Mouse (Mus musculus): ENCODE measurements around the gene Grk6.

- TF ChIP-seq CTCF (IDR thresholded peaks at IDR 0.05; ENCODE audit: borderline replicate concordance, insufficient read depth, low read length) = no peak
- TF ChIP-seq POLR2A (IDR thresholded peaks at IDR 0.05; ENCODE audit: low read depth, low read length) = no peak
Observed at GRCm38 (mm10) chr13:55476256-55476655, 31.4 kb downstream of the Grk6 start.

Measured in embryonic fibroblast, embryonic 13.5 days (primary cell).